Mouse (Mus musculus): Measurements from ENCODE around the gene Tectb. TPM values are rescaled to one million over a fixed set of nuclear protein-coding genes. Genes with fewer than 3 reads are reported as not detected.

The Tectb gene
- polyA plus RNA-seq, 1 experiment from 2014 or later, result not detected

DNA sequence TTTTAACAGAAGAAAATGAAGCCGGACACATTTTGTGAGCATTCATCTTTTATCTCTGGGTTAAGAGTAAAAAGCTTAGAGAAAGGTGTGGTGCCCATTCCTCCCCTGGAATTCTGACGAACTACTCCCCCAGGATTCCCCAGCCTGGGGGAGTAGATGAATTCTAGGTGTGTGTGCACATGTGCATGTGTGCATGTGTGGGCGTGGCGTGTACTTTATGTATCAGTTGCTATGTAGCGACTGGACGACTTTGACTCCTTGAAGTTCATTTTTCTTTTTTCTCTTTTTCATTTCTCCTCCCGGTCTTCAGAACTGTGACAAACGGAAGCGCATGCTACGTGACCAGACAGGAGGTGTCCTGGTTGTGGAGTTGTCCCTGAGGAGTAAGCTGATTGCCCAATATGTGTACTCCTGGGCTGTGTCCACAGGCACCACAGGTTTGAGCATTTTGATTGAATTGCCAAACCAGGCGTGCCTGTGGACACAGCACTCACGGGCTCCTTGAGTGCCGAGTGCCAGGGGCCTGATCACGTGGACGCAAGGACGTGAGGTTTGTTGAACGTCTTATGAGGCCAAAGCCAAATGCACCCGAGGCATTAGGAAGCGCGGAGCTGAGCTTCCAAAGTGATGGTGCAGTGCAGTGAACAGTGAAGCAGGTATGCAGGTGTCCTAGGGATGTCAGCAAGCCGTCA is 11.9 kb downstream of the Tectb start:
- no peak overlapping the region for H3K27ac ChIP-seq (ENCODE audit: low read depth, low read length)
- no peaks in the 10 kb centered on the region for H3K9me3 ChIP-seq (replicated peaks; ENCODE audit: control insufficient read depth, low read length)
- no peak overlapping the region for H3K4me2 ChIP-seq
- no peak for ATAC-seq (replicated peaks; ENCODE audit: insufficient number of reproducible peaks, low FRiP score, low TSS enrichment)
- H3K27me3 ChIP-seq (ENCODE audit: control insufficient read depth, insufficient read depth, low read length), result no peaks in the 10 kb centered on the region
- H3K4me1 ChIP-seq (ENCODE audit: control insufficient read depth, insufficient read depth, low read length), result no peaks in the 10 kb centered on the region
- WGBS (ENCODE audit: insufficient replicate concordance), result 87% methylated on average over 21 of the region's 21 CpGs
- H3K4me3 ChIP-seq (ENCODE audit: low read depth, low read length), result no peak overlapping the region
- no peak overlapping the region for H3K9ac ChIP-seq (ENCODE audit: low read depth, low read length)
- no peaks in the 10 kb centered on the region for H3K36me3 ChIP-seq (ENCODE audit: control insufficient read depth, insufficient read depth, low read length)

DNA sequence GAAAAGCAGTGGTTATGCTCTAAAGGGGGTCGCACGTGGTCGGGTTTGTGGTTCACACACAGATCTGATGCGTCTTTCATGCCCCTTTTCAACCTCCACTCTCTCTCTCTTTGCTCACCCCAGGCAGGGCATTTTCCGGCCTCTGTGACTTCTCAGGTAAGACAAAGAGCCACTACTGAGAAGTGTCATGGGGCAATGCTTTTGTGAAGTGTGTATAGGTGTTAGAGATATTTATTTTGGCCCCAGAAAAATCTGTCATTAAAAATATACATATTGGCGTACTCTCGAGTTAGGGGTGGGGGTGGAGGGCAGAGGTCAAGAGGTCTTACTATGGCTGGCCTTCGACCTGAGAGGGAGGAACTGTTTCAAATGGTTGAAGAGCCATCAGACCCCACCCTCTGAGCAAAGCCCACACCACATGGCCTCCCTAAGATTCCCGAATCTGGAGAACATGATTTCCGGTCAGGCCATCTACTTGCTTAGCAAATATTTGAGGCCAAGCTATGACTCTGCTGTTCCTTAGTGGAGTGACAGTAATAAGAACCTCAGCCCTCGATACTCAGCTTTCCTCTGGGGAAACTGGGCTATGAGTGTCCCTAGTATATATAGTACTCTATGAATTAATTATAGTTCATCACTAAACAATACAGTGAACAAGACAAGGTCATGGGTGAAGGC is 13.3 kb downstream of the Tectb start:
- Histone ChIP-seq H3K9ac (ENCODE audit: low read depth, low read length) (no peak overlapping the region), H3K4me3 (ENCODE audit: low read depth, low read length) (no peak overlapping the region), H3K4me1 (ENCODE audit: control insufficient read depth, insufficient read depth, low read length) (no peaks in the 10 kb centered on the region), H3K9me3 (replicated peaks; ENCODE audit: control insufficient read depth, low read length) (no peaks in the 10 kb centered on the region), H3K27ac (ENCODE audit: low read depth, low read length) (no peak overlapping the region), H3K27me3 (ENCODE audit: control insufficient read depth, insufficient read depth, low read length) (no peaks in the 10 kb centered on the region), H3K36me3 (ENCODE audit: control insufficient read depth, insufficient read depth, low read length) (no peaks in the 10 kb centered on the region), H3K4me2 (no peak overlapping the region)
- no peak for ATAC-seq (replicated peaks; ENCODE audit: insufficient number of reproducible peaks, low FRiP score, low TSS enrichment)
- 79% methylated on average over 11 of the region's 11 CpGs for WGBS (ENCODE audit: insufficient replicate concordance)

DNA sequence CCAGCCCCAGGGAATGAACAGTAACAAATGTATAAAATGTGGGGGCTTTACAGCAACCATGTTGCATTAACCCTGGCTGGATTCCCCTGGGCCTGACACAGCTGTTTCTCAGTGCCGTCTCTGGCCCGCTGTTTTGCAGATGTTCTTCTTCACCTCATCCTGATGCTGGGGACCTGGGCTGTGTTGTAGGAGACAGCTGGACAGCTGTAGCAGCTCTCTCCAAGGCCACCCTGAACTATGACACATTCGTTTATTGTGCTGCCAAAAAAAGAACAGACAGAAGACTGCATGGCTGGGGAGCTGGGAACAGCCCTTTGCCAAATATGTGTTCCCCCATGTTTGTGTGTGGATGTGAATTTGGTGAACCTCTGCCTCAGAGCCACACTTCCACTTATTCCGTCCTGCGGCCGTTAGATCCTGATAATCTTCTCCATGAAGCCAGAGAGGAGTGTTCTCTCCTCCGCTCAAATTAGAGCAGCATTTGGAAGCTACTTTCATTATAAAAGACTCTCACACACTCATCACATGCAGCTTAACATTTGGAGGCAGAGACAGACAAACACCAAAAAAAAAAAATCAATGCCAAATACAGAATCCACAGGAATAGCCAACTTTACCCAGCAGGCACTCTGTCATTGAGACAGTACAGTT is 14.1 kb downstream of the Tectb start:
- Histone ChIP-seq H3K27ac (ENCODE audit: low read depth, low read length) (no peak overlapping the region), H3K4me1 (ENCODE audit: control insufficient read depth, insufficient read depth, low read length) (no peaks in the 10 kb centered on the region)
- WGBS (ENCODE audit: insufficient replicate concordance), result 62% methylated on average over 7 of the region's 7 CpGs

DNA sequence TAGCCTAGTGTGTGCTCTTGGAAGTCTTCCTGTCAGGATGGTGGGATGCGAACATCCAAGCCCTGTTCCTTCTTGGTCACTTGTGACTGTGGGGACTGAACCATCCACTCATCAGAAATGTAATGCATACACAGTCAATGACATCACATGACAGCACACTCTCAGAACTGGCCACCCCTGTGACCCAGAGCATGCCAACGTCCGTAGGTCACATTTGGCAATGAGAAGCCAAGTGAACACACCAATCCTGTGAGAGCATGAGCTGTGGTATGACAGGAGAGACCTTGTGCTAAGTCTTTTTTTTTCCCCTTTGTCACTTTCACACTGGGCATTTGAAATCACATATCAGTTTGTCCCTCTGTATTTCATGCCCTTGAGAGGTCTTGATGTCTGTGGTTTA is 15.0 kb downstream of the Tectb start:
- H3K4me1 ChIP-seq (ENCODE audit: control insufficient read depth, insufficient read depth, low read length), result no peaks in the 10 kb centered on the region
- WGBS (ENCODE audit: insufficient replicate concordance), result 74% methylated on average over 3 of the region's 3 CpGs
- H3K27ac ChIP-seq (ENCODE audit: low read depth, low read length), result no peak overlapping the region
- no peaks in the 10 kb centered on the region for H3K9me3 ChIP-seq (replicated peaks; ENCODE audit: control insufficient read depth, low read length)
- 0 out of 2 replicates have a peak, but pooled peaks cover 4% of the 10 kb centered on the region for H3K27me3 ChIP-seq (ENCODE audit: control insufficient read depth, insufficient read depth, low read length)
- no peak overlapping the region for H3K4me3 ChIP-seq (ENCODE audit: low read depth, low read length)
- H3K4me2 ChIP-seq, result no peak overlapping the region
- H3K9ac ChIP-seq (ENCODE audit: low read depth, low read length), result no peak overlapping the region
- no peaks in the 10 kb centered on the region for H3K36me3 ChIP-seq (ENCODE audit: control insufficient read depth, insufficient read depth, low read length)
- no peak for ATAC-seq (replicated peaks; ENCODE audit: insufficient number of reproducible peaks, low FRiP score, low TSS enrichment)

More for the DNA sequence above, 14.1 kb downstream of the Tectb start:
- Histone ChIP-seq H3K9me3 (replicated peaks; ENCODE audit: control insufficient read depth, low read length) (no peaks in the 10 kb centered on the region), H3K4me2 (no peak overlapping the region), H3K9ac (ENCODE audit: low read depth, low read length) (no peak overlapping the region), H3K27me3 (ENCODE audit: control insufficient read depth, insufficient read depth, low read length) (0 out of 2 replicates have a peak, but pooled peaks cover 4% of the 10 kb centered on the region), H3K4me3 (ENCODE audit: low read depth, low read length) (no peak overlapping the region), H3K36me3 (ENCODE audit: control insufficient read depth, insufficient read depth, low read length) (no peaks in the 10 kb centered on the region)
- ATAC-seq (replicated peaks; ENCODE audit: insufficient number of reproducible peaks, low FRiP score, low TSS enrichment), result no peak

DNA sequence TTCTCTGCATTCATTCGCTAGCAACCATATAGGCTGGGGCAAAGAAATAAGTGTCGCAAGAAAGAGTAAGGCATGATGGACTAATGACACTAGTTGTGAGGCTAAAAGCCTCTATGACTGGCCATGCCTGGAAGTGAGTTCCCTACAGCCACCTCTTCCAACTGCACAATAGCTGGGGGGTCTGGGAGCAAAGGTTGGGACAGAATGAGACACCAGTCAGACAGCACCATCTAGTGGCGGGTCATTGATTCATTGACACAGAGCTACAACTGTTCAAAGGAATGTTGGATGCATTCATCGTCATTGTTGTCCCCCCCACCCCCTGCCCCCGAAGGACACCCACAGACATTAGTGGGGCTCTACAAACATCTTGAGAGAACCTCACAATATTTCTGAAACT is 17.8 kb downstream of the Tectb start:
- peaks cover 7% of the 10 kb centered on the region; the same call in 1 of the 2 replicates for H3K27me3 ChIP-seq (ENCODE audit: control insufficient read depth, insufficient read depth, low read length)
- H3K9me3 ChIP-seq (replicated peaks; ENCODE audit: control insufficient read depth, low read length), result no peaks in the 10 kb centered on the region
- H3K36me3 ChIP-seq (ENCODE audit: control insufficient read depth, insufficient read depth, low read length), result no peaks in the 10 kb centered on the region
- H3K4me1 ChIP-seq (ENCODE audit: control insufficient read depth, insufficient read depth, low read length), result no peaks in the 10 kb centered on the region
- 36% methylated on average over 5 of the region's 5 CpGs for WGBS (ENCODE audit: insufficient replicate concordance)
- ATAC-seq (replicated peaks; ENCODE audit: insufficient number of reproducible peaks, low FRiP score, low TSS enrichment), result no peak
- H3K27ac ChIP-seq (ENCODE audit: low read depth, low read length), result no peak overlapping the region
- H3K4me2 ChIP-seq, result peak overlapping the region; percentile 52
- peak overlapping the region; percentile 25 for H3K4me3 ChIP-seq (ENCODE audit: low read depth, low read length)
- H3K9ac ChIP-seq (ENCODE audit: low read depth, low read length), result no peak overlapping the region

DNA sequence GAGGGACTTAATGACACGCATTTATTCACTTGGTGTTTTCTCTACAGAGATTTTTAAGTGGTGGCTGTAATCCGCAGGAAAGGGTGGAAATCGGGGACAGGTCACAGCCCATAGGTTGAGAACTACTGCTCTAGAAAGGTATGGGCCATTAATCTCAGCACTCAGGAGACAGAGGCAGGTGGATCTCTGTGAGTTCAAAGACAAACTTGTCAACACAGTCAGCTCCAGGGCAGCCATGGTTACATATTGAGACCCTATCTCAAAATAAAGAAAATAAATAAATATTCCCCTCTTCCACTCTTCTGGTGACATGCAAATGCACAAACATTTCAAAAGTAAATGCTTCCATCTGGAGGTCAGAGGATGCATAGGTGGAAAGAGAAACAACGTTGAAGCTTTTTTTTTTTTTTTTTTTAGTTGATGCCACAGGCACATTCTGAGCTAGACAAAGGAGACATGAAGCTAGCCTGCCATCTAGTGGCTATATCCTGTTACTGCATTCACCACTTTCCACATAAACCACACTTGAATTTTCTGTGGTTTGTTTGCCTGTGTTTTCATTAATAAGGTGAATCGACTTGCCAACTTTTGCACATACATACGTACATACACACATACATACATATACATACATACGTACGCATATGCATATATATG is 26.1 kb downstream of the Tectb start:
- Histone ChIP-seq H3K4me2 (no peak overlapping the region), H3K4me3 (ENCODE audit: low read depth, low read length) (no peak overlapping the region), H3K27me3 (ENCODE audit: control insufficient read depth, insufficient read depth, low read length) (peaks cover 3% of the 10 kb centered on the region), H3K9ac (ENCODE audit: low read depth, low read length) (no peak overlapping the region), H3K36me3 (ENCODE audit: control insufficient read depth, insufficient read depth, low read length) (no peaks in the 10 kb centered on the region), H3K4me1 (ENCODE audit: control insufficient read depth, insufficient read depth, low read length) (no peaks in the 10 kb centered on the region), H3K9me3 (replicated peaks; ENCODE audit: control insufficient read depth, low read length) (no peaks in the 10 kb centered on the region), H3K27ac (ENCODE audit: low read depth, low read length) (no peak overlapping the region)
- ATAC-seq (replicated peaks; ENCODE audit: insufficient number of reproducible peaks, low FRiP score, low TSS enrichment), result no peak
- WGBS (ENCODE audit: insufficient replicate concordance), result 36% methylated on average over 8 of the region's 8 CpGs

DNA sequence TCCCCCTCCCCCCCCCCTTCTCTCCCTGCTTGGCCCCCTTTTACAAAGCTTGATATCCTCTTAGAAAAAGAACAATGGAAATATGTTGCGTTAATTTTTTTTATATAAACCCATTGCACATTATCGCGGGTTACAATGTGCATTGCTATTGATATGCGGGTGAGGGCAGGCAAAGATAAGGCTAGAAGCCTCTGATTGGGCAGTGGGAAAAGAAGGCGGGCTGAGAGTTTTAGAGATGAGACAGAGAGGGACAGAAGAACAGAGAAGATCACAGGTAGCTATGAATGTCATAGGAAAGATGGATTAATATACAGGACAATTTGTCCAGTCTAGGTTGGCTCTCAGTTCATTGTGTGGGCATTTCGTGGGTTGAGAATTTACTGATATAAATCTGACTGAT is 26.7 kb downstream of the Tectb start:
- Histone ChIP-seq H3K4me1 (ENCODE audit: control insufficient read depth, insufficient read depth, low read length) (no peaks in the 10 kb centered on the region), H3K4me2 (no peak overlapping the region), H3K9me3 (replicated peaks; ENCODE audit: control insufficient read depth, low read length) (no peaks in the 10 kb centered on the region), H3K36me3 (ENCODE audit: control insufficient read depth, insufficient read depth, low read length) (no peaks in the 10 kb centered on the region), H3K27me3 (ENCODE audit: control insufficient read depth, insufficient read depth, low read length) (peaks cover under 1% of the 10 kb centered on the region), H3K27ac (ENCODE audit: low read depth, low read length) (no peak overlapping the region), H3K4me3 (ENCODE audit: low read depth, low read length) (no peak overlapping the region), H3K9ac (ENCODE audit: low read depth, low read length) (no peak overlapping the region)
- WGBS (ENCODE audit: insufficient replicate concordance), result 40% methylated on average over 6 of the region's 6 CpGs
- ATAC-seq (replicated peaks; ENCODE audit: insufficient number of reproducible peaks, low FRiP score, low TSS enrichment), result no peak

DNA sequence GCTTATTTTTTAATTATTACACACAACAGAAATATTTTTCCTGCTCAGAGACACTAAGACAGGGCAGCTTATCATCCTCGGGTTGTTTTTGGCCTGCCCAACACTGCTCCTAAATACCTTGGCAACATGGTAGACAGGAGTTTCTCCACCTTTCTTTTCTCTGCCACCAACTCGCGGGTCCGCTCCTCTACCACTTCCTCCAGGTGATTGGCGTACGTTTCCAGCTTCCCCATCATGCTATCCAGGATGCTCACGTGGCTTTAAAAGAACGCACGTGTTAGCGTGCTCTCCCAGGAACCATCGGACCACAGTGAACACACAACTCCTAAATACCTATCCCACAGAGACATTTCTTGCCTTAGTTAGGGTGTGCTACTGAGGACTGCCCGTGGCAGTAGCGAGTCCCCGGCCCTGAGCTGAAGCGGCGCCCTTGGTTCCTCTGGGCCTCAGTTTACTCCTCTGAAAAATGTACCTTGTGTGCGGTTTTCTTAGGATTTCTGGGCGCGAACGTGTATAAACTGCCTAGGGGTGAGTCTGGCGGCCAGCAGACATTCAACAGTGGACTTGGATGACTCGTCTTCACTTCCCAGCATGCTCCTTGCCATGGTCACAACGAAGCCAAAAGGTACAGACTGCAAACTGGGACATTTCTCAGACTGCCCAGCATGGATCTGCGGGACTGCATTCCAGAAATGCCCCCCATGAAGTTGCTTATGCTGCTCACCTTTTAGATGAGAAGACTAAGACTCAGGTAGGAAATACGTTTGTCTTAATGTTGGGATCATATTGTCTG is 27.4 kb downstream of the Tectb start:
- Histone ChIP-seq H3K9ac (ENCODE audit: low read depth, low read length) (no peak overlapping the region), H3K4me2 (no peak overlapping the region), H3K27me3 (ENCODE audit: control insufficient read depth, insufficient read depth, low read length) (no peaks in the 10 kb centered on the region; the same call in 1 of the 2 replicates), H3K4me3 (ENCODE audit: low read depth, low read length) (no peak overlapping the region), H3K27ac (ENCODE audit: low read depth, low read length) (no peak overlapping the region), H3K4me1 (ENCODE audit: control insufficient read depth, insufficient read depth, low read length) (no peaks in the 10 kb centered on the region), H3K36me3 (ENCODE audit: control insufficient read depth, insufficient read depth, low read length) (no peaks in the 10 kb centered on the region), H3K9me3 (replicated peaks; ENCODE audit: control insufficient read depth, low read length) (no peaks in the 10 kb centered on the region)
- WGBS (ENCODE audit: insufficient replicate concordance), result 51% methylated on average over 25 of the region's 25 CpGs
- no peak for ATAC-seq (replicated peaks; ENCODE audit: insufficient number of reproducible peaks, low FRiP score, low TSS enrichment)

Data from heart, embryonic 11.5 days (tissue).